Mouse (Mus musculus) frontal cortex, postnatal 14 days (tissue): ENCODE measurements around the gene Rere.

Source experiments
- DNase-seq, 2 experiments: peaks; one replicate each; pipeline ENCODE4 v3.0.0; 2022; ENCODE audit warnings: low spot score in 2 of 2

Rere gene

GRCm38 (mm10) chr4:150605804-150606203 is 324.4 kb downstream of the Rere start:
- DNase-seq, result no peak

DNA sequence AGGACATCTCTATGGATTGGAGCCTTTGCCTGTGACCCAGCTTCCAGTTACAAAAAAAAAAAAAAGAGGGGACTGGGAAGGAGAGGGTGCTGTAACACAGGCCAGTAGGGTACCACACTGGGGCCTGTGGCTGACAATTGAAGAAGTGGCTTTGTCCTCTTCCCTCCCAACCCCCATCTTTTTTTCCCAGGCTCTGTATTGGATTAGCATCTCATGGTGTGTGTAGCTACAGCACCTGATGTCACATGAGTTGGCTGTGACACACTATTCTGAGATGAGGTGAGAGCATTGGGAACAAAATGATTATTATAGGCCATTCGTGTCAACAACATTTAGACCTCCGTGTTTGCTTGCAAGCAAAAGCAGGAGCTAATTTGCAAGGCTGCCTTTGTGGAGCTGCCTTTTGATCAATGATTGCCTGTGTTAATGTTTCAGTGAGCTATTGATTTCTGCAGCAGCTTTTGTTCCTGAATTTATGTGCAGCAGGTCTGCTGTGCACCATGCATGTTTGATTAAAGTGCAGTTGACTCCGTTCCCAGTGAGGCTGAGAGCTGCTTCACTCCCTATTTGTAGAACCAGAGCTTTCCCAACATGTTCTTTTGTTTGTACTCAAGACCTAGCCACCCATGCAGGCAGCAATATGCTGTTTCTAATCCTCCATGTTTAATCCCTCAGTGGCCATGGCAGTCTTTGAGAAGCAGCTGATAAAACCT is 325.2 kb downstream of the Rere start:
- no peak for DNase-seq

DNA sequence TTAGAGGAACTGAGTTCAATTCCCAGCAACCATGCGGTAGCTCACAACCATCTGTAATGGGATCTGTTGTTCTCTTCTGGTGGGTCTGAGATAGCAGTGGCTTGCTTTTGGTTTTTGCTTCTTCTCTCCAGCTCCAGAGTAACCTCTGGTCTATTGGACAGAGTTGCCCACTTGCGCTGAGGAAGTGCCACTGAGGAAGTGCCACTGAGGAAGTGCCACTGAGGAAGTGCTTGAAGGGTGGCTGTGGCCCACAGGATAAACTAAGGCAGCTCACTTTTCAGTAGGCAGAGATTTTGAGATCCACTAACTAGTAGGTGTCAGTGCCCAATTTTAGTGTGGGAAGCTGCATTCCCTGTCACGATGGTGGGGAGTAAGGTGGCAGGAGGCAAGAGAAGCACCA is 327.2 kb downstream of the Rere start:
- no peak for DNase-seq

- DNase-seq, result no peak
Observed at GRCm38 (mm10) chr4:150613715-150614114, 332.3 kb downstream of the Rere start.

DNA sequence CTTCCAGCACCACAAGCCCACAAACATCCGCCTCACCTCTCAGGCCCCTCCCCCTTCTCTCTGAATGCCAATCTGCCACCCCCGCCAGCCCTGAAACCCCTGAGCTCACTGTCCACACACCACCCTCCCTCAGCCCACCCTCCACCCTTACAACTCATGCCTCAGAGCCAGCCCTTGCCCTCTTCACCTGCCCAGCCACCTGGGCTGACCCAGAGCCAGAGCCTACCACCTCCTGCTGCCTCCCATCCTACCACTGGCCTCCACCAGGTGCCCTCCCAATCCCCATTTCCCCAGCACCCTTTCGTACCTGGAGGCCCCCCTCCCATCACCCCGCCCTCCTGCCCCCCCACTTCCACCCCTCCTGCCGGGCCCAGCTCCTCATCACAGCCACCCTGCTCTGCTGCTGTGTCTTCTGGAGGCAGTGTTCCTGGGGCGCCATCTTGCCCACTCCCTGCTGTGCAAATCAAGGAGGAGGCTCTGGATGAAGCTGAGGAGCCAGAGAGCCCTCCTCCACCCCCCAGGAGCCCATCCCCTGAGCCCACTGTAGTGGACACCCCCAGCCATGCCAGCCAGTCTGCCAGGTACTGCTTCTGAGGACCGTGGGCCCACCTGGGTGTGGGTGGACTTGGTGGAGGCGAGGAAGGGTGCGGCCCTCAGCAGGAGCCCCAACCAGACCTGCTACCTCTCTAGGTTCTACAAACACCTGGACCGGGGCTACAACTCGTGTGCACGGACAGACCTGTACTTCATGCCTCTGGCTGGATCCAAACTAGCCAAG is 334.0 kb downstream of the Rere start:
- no peak for DNase-seq

DNA sequence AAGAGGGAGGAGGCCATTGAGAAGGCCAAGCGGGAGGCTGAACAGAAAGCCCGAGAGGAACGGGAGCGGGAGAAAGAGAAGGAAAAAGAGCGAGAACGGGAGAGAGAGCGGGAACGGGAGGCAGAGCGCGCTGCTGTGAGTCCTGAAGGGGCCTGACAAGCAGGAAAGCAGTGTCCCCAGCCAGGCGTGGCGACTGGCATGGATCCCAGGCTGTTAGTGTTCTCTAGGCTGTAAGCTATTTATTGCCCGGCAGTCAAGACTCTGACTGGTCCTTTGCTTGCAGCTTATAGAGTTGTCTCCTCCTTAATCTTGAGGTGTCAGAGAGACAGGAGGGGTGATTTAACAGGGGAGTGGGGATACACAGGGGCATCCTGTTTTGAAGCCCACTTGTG is 334.6 kb downstream of the Rere start:
- DNase-seq, result no peak

DNA sequence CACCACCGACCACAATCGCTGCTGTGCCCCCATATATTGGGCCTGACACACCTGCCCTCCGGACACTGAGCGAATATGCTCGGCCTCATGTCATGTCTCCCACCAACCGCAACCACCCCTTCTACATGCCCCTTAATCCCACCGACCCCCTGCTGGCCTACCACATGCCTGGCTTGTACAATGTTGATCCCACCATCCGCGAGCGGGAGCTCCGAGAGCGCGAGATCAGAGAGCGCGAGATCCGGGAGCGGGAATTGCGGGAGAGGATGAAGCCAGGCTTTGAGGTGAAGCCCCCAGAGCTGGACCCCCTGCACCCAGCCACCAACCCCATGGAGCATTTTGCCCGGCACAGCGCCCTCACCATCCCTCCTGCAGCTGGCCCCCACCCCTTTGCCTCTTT is 335.4 kb downstream of the Rere start:
- DNase-seq, result no peak

GRCm38 (mm10) chr4:150619011-150619410 is 337.6 kb downstream of the Rere start:
- no peak for DNase-seq

- no peak for DNase-seq
Observed at GRCm38 (mm10) chr4:150622641-150623040, 341.2 kb downstream of the Rere start.

DNA sequence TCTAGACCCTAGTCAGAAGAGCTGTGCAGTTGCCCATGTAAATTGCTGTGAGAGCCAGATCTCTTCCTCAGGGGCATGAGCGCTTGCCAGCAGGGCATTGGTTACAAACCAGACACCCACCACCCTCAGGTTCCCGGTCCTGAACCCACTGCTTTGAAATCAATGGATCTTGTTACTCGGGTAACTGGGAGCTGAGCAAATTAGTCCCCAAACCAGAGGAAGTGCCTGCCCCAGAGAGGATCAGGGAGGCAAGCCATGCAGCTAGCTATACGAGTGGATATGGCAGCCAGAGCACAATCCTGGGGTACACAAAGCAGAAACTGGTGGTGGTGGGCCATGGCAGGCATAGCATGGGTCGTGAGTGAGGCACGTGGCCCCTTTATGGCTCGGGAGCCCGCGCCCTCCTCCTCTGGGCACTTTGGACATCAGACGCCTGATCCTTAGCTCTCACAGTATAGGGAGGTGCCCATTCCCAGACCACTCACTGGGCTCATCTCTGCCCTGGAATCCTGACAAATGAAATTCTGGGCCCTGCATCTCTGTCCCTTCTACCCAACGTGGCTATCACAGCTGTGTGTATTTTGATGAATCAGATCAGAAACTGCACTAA is 342.9 kb downstream of the Rere start:
- no peak for DNase-seq

GRCm38 (mm10) chr4:150624933-150625332 is 343.5 kb downstream of the Rere start:
- no peak for DNase-seq

DNA sequence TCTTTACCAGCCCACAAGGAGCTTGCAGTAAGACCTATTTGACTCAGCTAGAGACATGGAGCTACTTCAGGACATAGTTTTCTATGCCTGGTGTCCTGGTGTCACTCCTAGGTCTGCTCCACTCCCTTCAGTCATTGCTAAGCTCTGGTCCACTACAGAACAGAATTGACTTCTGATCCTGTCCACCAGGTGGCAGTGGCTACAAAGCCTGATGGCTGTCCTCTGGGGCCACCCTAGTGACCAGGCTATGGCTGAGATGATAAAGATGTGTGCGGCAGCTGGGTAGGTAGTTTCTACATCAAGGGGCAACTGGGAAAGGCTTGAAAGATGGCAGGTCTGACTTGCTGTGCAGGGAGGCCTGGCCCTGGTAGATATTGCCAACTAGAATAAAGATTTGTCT is 344.0 kb downstream of the Rere start:
- peak in 1 of 2 experiments; percentile 55 for DNase-seq

DNA sequence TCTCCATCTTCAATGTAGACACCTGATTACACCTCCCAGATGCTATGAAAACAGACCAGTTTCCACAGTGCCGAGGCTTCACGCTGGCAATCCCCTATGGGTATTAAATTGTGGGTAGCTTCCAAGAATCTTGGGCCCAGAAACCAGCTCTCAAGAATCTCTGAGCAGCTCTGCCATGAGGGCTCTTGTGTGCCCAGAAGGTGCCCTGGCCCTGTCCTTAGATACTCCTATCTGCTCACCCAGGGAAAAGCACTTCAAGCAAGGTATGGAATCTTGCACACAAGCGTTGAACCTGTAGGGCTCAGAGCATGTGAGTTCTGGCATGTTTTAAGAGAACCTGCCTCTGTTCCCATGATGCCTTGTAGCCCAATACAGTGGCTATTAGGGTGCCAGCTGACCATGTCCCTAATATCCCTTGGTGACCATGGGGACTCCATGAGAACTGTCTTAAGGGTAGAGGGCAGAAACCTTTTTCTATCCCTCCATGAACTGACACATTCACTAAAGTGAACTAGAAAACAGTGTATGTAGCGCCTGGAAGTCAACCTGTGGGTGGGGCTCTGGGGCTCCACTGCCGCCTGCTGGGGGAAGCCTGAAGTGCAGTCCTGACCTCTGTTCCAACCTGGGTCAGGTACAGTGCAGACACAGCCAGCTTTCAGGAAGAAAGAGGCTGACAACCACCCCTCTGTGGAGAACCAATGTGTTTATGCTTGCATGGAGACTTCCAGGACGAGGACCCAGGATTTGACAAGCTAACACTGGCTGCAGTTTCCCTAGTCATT is 344.7 kb downstream of the Rere start:
- peak in 1 of 2 experiments; percentile 46 for DNase-seq

DNA sequence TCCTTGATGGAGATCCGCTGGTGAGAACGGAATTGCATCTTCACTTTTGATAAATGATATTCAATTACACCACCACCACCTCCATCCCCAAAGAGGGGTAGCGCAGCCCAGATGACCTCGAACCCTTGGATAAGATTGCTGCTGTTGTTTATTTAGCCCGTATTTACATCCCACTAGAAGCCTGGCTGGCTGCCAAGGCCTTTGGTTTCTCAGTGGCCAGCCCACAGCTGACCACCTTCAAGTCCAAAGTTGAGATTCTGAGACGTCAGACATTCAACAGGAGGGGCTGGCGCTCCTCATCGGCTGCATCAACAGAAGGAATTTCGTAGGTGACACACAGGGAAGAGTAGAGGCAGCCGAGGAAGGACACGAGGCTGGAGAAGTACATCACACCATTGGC is 347.8 kb downstream of the Rere start:
- no peak for DNase-seq

- no peak for DNase-seq
Observed at GRCm38 (mm10) chr4:150635568-150635967, 354.1 kb downstream of the Rere start.

GRCm38 (mm10) chr4:150636635-150637034 is 355.2 kb downstream of the Rere start:
- no peak for DNase-seq

DNA sequence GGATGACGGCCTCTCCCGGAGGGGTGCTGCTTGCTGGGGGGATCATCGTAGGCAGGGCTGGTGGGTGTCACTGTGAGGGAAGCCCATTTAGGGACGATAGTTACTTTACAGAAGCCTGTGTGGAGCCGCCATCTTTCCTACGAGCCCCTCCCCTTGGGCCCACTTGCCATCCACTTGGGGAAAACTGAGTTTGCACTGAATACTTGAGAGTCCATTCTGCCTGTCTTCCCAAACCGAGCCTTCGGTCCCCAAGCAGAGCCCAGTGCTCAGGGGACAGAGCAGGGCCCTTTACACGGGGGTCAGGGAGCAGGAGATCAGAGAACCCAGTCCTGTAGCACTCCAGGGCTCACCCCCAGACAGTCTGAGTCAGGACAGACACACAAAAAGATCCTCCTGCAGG is 362.9 kb downstream of the Rere start:
- no peak for DNase-seq

GRCm38 (mm10) chr4:150649327-150649726 is 367.9 kb downstream of the Rere start:
- DNase-seq, result no peak

- peak in 1 of 2 experiments; percentile 25 for DNase-seq
Observed at GRCm38 (mm10) chr4:150651390-150652277, 370.2 kb downstream of the Rere start, which contains the start of gene Slc45a1. Slc45a1 (minus strand) TSS chr4:150652174.

GRCm38 (mm10) chr4:150653072-150653599 is 371.7 kb downstream of the Rere start:
- DNase-seq, result no peak

GRCm38 (mm10) chr4:150655989-150656388 is 374.5 kb downstream of the Rere start:
- peak; percentile 67 to 80 for DNase-seq
